Mouse (Mus musculus) induced T-regulatory cell, adult 2 months (primary cell): ENCODE results near the gene Ppp1r9b.

Experiments
- DNase-seq: peaks from one replicate; pipeline ENCODE4 v3.0.0-alpha.2; 2012; ENCODE audit warnings: low read depth

The Ppp1r9b gene

DNA sequence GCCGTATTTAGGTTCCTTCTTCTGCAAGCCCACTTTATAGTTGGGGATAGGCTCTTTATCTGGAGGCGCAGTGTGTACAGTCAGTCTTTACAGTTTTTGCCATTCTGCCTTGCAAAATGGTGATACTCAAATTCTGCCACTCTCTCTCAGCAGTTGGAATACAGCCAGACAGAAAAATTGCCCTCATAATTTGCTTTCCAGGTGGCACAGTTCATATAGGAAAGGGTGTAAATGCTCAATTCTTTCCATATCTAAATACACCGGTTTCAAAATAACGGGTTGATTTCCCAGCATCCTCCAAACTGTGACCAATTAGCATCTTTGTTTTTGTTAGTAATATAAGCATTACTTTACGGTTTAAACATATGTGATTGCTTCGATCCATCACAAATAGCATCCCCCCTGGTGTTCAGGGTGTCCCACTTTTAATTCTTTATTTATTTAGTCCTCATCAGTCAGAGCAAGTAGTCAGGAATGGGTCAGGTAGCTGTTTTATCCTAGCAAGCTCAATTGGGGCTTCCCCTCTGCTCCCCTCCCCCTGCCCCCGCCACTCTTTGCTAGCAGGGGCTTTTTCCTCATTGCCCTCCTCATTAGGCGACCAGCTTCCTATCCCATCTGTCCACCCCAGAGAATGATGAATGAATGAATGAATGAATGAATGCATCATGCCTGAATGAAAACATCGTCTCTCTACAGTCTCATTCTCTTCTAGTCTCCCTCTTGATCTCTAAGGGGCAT, 12.5 kb upstream of the Ppp1r9b start:
- DNase-seq, result no peak

DNA sequence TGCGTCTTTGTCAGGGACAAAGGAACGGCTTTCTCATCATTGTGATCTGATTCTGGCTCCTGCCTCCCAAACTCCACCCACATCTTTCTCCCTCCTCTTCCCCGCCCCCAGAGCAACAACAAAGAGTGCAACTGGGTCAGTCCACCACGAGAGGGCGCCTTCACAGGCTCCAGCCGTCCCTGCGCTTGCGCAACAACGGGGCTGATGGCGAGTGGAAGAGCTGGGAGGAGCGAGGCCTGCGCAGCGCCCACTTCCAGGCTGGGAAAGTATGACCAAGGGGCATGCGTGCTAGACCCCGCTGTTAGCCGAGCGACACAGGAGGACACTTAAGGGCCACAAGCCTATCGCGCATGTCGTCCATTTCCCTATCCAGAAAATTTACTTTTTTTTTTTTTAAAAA, 11.9 kb upstream of the Ppp1r9b start:
- DNase-seq, result peak; percentile 97

DNA sequence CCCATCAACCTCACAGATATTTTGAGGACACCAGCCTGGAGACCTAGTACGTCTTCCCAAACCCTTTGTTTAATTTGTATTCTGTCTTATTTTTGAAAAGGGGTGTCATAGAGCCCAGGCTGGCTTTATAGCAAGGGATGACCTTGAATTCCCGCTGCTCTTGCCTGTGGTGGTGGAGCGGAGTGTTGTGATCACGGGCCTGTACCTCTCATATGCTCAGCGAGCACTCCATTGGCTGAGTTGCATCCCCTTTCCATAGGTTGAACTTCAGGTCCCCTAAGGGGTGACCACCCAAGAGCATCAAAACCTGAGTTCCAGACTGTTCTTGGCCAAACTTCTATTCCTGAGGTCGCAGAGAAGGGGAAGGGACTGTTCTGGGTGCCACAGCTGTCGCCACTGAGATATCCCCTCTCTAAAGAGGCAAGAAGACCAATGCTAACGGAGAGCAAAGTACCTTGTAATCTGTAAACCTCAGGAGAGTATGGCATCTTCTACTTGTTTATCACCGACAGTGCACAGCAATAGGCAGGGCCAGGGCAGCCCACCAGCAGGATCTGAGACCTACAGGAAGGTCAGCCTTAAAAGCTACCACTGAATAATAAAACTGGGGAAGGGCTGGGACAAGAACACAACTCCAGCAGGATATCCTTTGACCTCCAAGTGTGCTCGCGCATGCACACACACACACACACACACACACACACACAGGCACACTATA, 11.2 kb upstream of the Ppp1r9b start:
- no peak for DNase-seq

DNA sequence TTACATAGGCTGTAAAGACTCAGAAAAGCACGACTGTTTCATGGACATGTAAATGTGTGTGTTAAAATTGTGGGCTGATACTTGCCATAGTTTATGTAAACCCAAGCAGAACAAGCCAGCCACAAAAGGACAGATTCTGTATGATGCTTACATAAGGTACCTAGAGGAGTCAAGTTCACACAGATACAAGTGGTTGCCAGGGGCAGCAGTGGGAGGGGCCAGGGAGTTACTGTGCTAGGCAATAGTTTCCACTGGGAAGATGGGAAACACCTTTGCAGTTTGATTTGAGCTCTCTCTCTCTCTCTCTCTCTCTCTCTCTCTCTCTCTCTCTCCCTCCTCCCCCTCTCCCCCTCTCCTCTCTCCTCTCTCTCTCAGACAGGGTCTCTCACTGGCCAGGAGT, 5.7 kb upstream of the Ppp1r9b start:
- DNase-seq, result no peak

DNA sequence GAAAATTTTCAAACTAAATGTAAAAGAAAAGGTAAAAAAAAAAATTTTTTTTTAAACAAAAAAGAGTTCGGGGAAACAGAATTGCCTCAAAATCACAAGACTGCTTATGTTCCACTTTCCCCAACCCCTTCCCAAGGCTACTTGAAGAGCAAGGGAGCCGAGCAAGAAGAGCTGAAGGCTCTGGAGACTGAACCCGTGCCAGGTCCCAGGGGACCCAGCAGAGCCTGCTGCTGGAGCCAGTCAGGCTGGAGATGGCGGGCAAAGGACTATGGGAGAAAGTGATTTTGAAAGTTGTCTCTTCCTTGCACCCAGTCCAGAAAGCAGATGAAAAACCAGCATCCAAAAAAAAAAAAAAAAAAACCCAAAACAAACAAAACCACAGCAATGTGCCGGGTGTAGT, 5.0 kb upstream of the Ppp1r9b start:
- DNase-seq, result no peak

DNA sequence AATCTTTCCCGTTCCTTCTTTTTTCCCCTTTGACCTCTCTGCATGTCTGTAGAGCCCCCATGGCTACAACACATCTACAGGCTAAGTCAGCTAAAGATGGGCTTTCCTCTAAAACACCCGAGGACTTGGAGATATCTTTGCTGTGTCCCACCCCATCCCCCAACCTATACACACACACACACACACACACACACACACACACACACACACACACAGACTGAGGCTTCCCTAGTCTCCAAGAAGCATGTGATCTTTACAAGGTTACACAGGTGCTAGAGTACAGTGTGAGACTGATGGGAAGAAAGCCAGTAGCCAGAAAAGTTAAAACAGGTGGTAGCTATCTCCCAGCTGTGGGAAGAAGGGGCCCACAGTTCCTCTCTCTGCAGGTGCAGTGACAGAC, 4.4 kb upstream of the Ppp1r9b start:
- DNase-seq, result no peak

DNA sequence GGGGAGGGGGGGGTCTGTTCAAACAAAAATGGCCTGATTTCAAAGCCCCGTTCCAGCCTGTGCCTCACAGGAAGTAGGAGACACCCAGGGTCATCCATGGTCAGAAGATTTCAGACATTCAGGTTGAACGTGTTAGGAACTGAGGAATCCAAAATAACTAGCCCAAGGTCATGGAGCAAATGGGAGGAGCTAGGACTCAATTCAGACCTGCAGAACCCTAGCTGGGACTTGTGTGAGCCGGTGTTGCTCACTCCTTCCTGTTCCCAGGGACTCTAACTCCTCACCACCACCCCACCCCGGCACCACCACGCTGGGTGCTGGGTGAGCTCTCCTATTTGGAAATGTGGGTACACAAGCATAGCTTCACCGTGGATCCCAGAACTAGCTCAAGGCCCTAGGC, 3.5 kb upstream of the Ppp1r9b start:
- no peak for DNase-seq

DNA sequence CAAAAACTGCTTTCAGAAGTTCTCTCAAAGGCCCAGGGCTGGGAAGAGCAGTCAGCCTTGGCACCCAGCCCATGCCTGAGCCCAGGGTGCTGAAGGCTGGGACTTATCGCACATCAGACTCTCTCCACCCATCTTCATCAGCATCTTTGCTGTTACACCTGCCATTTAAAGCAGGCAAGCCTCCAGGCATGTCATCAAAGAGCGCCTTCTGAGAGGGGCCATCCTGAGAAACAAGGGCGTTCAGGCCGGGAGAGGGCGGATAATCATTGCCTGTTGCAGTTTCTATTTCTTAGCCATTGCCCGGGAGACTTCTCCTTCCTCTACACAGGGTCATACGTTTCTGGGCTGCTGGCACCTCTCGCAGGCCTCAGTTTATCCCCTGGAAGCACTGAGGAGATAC, 3.0 kb upstream of the Ppp1r9b start:
- no peak for DNase-seq

DNA sequence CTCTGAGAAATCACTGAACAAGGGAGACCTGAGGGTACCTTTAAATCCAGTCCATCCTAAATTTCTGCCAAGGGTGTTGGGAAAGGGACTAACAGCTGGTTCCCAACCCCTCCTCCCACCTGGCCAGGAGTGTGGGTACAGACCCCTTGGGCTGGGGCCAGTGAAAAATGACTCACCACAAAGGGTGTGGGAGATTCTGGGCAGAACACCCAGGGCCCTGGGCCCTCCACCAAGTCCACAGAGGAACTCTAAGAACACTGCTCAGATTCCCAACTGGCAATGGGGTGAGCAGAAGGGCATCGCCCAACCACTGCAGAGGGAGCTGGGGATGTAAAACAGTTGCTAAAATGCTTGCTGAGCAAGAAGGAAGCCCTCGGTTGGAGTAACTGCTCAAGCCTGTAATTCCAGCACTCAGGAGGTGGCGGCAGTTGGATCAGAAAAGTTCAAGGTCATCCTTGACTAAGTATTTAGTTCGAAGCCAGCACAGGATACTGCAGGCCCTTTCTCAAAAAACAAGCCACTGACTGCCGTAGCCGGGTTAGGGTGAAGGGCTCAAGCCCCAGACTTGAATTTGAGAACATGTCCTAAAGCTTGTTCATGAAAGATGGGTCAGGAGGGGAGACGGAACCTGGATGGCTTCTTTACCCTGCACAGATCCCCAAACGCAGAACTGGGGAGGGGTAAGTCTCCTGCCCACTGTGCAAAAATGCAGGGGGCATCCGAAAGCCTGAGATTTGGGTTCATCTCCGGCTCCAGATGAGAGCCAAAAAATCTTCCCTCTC, 1.9 kb upstream of the Ppp1r9b start:
- no peak for DNase-seq

DNA sequence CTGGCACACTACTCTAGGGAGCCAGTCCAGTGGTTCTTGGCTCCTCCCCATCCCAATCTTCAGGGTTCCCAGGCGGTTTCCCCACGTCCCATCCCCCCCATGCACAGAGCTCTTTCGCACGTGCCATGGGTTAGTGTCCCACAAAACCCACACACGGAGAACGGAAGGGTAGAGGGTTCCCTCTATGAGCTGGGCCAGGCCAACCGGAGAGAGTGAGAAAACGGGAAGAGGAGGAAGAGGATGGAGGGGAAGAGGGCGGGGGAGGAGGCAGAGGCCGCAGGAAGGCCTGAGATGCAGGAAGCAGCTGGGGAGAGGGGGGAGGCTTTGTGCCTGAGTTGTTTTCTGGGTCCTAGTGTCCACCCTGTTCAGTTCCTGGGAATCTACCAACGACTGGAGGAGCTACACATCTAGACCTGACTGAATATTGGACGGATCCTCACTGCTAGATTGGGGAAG, 1.2 kb upstream of the Ppp1r9b start:
- DNase-seq, result peak; percentile 90

DNA sequence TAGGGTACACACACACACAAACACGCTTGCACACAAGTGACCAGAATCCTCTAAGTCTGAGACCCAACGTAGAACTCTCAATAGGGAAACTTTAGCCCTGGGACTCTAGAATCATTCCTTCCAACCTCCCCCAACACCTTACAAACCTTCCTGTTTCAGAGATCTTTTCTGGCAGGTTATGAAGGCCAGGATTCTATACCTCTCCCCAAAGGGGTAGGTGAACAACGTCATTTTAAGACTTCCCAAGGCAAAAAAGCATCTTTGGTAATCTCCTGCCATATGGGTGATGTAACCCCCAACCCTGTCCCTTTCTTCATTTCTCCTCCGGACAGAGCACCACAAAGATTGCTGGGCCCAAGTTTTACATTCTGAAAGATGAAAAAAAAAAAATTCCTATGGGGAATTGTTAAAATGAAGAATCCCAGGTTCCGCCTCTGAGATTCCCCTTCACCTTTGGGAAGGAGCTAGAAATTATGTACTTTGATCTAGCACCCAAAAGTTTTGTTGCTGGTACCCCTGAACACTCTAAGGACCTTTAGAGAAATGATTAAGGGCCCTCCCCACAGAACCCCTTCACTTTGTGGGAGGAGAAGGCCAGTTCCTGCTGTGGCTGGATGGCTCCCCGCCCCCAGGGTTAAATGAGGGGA, 610 bp upstream of the Ppp1r9b start:
- DNase-seq, result no peak

DNA sequence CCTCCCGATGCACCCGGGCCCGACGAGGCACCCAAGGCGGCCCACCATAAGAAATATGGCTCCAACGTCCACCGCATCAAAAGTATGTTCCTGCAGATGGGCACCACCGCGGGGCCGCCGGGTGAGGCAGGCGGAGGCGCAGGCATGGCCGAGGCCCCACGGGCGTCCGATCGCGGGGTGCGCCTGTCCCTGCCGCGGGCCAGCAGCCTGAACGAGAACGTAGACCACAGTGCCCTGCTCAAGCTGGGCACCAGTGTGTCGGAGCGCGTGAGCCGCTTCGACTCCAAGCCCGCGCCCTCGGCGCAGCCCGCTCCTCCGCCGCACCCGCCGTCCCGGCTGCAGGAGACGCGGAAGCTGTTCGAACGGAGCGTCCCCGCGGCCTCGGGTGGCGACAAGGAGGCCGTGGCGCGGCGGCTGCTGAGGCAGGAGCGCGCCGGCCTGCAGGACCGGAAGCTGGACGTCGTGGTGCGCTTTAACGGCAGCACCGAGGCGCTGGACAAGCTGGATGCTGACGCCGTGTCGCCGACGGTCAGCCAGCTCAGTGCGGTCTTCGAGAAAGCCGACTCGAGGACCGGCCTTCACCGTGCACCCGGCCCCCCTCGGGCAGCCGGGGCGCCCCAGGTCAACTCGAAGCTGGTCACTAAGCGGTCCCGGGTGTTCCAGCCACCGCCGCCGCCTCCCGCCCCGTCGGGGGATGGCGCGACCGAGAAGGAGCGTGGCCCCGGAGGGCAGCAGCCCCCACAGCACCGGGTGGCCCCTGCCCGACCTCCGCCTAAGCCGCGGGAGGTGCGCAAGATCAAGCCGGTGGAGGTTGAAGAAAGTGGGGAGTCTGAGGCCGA, 1.0 kb downstream of the Ppp1r9b start:
- peak; percentile 75 for DNase-seq

DNA sequence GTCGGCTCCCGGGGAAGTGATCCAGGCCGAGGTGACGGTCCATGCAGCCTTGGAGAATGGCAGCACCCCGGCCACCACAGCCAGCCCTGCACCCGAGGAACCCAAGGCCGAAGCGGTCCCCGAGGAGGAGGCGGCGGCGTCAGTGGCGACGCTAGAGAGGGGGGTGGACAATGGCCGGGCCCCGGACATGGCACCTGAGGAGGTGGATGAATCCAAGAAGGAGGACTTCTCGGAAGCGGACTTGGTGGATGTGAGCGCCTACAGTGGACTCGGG, 1.6 kb downstream of the Ppp1r9b start:
- no peak for DNase-seq

DNA sequence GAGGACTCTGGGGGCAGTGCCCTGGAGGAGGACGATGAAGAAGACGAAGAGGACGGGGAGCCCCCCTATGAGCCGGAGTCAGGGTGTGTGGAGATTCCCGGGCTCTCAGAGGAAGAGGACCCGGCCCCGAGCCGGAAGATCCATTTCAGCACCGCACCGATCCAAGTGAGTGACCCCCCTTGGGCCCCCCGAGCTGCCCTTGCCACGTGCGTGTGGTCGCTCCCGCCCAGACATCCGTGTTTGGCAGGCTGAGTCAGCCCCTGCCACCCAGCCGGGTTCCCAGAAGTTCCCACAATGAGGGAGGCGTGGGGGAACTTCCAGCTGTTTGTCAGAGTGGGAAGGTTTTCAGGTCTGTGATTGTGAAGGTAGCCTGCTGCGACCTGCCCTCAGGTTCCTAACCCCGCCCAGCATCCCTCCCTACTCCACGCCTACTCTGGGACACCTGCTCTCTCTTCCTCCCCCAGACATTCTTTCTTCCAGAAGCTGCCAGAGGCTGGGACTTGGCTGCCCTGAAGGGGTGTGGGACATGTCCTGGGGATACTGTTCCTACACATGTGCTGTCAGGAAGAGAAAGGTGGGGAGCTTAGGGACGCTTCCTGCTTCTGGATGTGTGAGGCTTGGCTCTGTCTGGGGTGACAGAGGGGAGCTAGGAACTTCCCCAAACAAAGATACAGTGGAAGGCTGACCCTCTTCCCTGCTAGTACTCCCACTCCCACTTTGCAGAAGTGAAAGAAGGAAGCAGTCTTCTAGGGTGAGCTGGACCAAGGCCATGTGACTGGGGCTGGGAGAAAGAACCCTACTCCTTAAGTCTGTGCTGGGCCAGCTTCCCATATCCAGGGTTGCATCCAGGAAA, 2.1 kb downstream of the Ppp1r9b start:
- peak; percentile 69 for DNase-seq

DNA sequence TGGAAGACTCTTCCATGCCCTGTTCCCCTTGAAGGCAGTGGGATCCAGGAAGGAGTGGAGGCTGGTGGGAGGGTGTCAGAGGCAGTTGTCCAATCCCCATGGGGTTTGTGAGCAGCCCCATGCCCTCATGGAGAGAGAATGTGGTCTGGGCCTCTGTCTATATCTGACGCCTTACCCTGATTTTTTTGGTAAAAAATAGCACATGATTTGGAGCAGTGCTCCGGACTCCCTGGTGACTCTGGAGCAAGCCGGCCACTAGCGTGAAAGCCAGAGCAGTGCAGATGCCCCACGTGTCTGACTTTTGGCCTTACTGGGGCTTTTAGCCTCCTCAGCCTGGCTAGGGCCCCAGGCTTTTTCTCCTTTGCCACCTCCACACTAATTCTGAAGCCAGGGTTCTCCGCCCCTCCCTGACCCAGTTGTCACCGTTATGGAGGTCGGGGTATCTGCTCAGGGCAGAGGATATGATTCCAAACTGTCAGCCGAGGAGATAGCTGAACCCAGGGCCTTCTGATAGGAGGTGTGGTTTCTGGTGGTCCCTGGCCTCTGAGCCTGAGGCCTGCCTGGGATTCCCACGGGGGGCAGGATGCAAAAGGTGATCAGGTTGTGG, 3.5 kb downstream of the Ppp1r9b start:
- DNase-seq, result no peak

DNA sequence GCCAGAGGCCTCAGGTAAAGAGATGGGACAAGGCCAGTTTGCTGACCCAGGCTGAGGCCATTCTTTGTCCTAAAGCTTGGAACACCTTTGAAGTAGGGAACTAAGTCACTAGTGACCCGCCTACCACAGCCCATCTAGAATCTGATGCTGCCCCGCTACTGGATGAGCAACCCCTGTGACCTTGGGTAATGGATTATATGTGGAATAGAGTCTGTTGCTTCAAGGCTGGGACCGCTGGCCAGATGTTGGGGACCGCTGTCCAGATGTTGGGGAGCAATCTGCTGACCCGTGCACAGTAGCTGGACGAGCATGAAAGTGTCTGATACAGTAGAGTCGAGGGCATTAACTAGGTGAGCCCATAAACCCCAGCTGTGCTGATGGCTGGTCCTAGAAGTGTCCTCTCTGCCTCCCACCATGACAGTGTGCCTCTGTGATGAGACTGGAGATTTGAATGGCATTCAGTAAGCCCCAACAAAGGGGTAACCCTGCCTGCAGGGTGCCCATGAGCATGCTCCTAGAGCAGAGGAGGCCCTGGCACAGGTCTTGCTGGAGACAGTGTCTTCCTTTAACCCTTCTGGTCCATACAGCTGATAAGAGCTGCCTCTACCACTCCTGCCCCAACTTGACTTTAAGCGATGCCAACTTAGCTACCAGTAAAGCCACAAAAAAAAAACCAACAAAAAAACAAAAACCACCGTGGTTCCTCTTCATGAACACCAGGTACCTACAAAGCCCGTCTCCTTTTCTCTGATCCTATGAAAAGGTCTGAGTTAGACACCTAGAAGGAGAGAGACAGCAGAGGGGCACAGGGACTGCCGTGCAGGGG, 4.3 kb downstream of the Ppp1r9b start:
- DNase-seq, result no peak

DNA sequence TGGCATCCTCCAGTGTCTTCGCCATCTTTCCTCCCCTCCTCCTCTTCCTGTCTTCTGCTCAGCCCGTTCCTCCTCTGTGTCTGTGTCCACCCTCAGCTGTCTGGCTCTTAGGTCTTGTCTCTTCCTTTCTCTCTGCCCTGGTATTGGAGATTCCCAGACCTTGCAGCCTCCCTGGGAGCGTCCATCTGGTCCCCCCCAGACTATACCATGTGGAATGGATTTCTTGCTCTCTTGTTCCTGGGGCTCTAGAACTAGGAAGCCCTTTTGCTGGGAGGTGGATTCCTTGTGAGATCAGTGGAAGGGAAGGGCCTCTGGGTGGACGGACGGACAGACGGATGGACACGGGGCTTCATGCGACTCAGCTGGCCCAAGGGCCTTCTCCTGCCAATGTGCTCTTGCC, 5.3 kb downstream of the Ppp1r9b start:
- no peak for DNase-seq

DNA sequence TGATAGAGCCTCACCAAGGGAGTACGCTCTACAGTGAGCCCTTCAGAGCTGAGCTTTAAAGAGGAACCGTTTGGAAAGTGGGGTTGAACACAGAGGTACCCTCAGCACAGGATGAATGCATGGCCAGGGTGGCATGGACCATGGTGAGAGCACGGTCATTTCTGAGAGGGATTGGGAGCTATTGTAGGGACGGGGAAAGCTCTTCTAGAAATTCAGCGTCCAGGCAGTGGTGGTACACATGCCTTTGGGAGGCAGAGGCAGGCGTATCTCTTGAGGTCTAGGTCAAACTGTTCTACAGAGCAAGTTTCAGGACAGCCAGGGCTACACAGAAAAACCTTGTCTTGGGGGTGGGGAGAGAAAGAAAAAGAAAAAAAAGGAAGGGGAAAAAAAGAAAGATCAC, 6.1 kb downstream of the Ppp1r9b start:
- DNase-seq, result no peak

DNA sequence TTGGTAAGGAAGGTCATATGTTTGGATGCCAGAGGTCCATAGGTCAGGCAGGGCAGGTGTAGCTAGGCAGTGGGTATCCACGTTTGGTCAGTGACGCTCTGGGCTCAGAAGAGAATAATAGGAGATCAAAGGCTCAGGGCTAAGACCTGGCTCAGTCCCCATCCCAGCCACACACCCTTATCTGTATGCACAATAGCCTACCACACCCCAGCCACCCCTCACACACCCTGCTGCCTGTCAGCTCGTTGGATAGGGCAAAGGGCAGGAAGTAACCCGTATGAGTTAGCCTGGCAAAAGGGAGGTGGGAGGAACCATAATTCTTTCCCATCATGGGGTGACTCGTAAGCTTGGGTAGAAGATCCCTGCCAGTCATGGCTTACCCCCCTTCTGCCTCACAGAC, 6.8 kb downstream of the Ppp1r9b start:
- no peak for DNase-seq
